Mouse (Mus musculus) frontal cortex, adult (tissue): ENCODE data around the gene Slc35b2.

Source experiments
- ATAC-seq: cut with Nextera tagmentation; 2 replicates; pipeline ENCODE4 v1.9.2; 2017; ENCODE audit warnings: mild to moderate bottlenecking, moderate library complexity, mixed read lengths; ENCODE audit not compliant: low TSS enrichment

The Slc35b2 gene

GRCm38 (mm10) chr17:45599446-45600242 lies 36.0 kb downstream of the Slc35b2 start, which contains the start of gene Slc29a1:
Gene Slc29a1, minus strand, starts transcription at chr17:45599606.
- ATAC-seq: no peak

DNA sequence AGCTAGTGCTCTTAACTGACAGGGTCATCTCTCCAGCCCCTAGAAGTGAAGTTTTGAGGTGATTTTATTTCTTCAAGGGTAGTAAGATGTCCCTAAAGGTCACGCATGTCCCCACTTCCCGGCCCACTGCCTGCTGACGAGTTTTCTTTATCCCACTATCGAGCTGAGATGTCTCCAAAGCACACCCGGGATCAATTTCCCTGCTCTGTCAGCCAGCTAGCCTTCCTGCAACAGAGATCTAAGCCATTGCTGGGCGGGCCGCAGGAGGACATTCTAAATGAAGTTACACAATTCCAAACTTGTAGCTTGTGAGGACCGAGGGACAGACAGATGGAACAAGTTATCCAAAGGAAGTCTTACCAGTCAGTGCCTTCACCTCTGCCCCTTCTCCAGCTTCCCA lies 36.6 kb downstream of the Slc35b2 start:
- ATAC-seq: no peak

DNA sequence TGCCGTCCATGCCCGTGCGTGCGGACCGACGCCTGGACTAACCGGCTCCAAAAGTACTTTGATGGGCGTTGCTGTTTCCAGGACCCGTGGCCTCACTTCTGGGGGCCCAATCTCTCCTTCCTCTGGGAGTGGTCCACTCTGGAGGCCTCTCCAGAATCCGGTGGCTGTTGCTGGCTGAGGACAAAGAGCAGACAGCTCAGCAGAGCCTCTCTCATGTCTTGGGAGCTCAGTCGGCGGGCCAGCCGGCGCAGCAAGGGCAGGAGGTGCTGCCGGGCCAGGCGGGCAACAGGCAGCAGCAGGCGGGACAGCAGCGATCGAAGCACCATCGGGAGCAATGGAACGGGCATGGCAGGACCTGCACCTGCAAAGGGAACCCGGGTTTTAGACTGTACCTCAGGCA lies 37.7 kb downstream of the Slc35b2 start:
- ATAC-seq: no peak

DNA sequence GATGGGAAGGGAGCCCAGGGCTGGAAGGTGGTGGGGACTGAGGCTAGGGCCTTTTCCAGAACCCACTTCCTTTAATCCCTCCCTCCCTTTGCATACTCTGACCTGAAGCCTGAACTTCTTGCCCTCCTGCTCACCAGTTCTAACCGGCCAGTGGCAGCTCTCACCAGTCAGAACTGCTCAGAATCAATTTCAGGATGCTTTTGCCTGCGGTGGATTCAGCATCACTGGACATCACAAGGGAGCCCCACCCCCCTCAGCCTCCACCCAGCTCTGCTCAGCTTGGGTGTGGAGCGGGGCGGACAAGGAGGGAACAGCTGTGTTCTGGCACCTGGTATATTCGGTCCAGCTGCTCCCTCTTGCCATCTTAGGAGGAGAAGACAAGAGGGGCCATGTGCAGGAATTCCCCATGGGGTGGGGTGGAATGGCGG lies 38.2 kb downstream of the Slc35b2 start, which contains the start of gene Mymx:
Gene Mymx, minus strand, starts transcription at position 226 of the 428 bp plus-strand sequence.
- no peak for ATAC-seq

DNA sequence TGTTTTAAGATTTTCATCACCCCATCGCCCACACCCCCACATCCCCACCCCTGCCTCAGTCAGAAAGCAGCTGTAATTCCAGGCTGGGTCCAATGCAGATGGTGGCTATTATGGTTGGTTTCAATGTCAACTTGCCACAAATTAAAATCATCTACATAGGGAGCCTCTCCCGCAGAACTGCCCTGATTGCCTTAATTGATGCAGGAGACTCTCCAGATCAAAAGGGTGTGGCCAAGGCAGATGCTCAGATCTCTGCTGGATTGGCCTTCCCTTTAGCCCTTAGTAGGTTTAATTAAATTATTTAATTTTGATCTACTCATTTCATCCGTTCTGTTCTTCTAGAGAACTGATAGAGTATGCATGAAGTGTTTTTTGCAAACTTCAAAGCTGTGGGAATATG lies 39.3 kb downstream of the Slc35b2 start:
- ATAC-seq: no peak

DNA sequence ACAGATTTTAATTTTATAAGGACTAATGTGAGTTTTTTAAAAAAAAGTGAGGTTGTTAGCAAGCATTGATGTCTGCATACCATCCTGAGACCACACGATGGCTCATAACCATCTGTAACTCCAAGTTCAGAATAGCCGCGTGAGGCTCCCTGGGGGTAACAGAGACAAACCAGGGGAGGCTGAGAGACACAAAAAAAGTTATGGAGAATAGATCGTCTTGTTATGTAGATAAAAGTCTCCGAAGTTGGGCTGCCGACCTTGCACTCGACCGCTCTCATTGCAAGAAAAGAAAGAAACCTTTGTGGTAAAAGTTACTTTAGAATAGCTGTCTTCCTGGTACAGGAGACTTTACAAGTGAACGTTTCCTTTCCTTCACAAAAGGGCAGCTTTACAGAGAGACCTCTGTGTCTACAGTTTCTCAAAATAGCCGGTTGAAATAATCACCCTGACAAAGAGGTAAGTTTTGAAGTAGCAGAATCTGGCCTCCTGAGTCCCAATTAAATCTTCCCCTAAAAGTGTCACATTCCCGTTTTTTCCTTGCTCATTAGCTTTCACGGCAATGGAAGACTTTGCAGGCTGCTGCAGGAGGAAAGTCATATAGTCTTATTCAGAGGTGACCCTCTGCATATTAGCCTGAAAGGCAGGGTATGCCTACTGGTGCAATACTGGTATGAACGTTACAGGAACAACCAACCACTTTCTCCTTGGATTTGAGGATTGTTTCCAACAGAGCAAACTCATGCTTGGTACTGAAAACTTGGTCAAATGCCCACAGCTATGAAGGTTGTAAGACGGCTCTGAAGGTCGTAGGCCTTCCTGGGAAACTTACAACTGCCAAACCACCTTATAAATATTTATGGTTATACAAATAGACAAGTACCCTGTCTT lies 43.6 kb downstream of the Slc35b2 start:
- ATAC-seq: no peak

DNA sequence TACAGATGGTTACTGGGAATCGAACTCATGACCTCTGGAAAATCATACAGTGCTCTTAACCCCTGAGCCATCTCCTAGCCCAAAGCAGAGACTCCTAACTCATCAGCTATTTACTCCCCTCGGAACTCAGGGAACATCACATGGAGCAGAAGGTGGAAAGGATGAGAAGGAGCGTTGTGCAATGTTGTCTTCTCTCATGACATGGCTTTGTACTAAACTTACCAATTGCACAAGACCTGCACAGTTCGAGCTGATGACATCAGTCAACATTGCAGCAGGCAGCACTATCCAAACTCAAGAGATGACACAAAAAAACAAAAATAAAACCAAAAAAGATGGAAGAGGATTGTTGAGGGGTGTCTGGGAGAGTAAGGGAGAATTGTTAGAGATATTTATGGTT lies 44.7 kb downstream of the Slc35b2 start:
- ATAC-seq: no peak

DNA sequence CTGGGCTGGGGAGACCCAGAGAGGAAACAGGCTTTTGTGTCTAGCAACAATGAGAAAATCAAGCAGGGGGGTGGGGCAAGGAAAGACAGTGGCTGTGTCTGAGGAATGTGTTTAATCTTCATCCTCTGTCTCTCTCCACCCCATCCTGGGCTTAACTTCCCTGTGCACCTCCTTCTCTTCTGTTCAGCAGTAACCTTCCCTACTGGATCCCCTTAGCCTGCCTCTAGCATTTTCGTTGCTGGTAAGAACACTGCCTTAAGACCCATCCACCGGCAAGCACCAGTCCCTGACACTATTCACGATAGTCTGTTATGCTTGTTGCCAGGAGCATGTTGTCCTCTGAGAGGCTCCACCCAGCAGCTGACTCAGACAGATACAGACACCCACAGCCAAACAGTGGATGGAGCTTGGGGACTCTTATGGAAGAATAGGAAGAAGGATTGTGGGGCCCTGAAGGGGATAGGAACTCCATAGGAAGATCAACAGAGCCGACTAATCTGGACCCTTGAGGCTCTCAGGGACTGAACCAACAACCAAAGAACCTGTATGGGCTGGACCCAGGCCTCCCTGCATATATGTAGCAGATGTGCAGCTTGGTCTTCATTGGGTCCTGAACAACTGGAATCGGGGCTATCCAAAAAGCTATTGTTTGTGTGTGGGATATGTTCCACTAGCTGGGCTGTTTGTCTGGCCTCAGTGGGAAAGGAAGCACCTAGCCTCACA lies 46.6 kb downstream of the Slc35b2 start:
- no peak for ATAC-seq

DNA sequence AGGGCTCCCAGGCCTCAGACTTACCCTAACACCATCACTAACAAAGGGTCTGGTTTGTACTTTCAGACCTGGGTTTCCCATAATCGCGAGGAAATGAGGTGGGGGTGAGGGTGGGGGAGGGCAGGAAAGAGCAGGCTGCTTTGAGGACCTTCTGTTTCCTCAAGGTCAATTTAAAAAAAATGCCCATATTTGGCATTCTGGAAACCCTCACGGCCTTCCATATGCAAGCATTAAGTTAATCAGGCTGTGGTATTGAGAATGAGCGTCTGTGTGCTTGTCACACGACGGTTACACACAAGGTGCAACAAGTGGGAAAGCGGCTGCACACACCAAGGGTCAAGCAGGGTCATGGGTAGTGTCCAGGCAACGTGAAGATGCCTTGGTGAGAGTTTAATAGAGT lies 48.3 kb downstream of the Slc35b2 start:
- ATAC-seq: no peak

GRCm38 (mm10) chr17:45612921-45613320 lies 49.2 kb downstream of the Slc35b2 start:
- ATAC-seq: no peak

- ATAC-seq: no peak
Observed at GRCm38 (mm10) chr17:45616046-45616650, 52.5 kb downstream of the Slc35b2 start.

GRCm38 (mm10) chr17:45616679-45617078 lies 53.0 kb downstream of the Slc35b2 start:
- ATAC-seq: no peak
